Mouse (Mus musculus): Measurements from ENCODE around the gene Adora2b.

Gene Adora2b

DNA sequence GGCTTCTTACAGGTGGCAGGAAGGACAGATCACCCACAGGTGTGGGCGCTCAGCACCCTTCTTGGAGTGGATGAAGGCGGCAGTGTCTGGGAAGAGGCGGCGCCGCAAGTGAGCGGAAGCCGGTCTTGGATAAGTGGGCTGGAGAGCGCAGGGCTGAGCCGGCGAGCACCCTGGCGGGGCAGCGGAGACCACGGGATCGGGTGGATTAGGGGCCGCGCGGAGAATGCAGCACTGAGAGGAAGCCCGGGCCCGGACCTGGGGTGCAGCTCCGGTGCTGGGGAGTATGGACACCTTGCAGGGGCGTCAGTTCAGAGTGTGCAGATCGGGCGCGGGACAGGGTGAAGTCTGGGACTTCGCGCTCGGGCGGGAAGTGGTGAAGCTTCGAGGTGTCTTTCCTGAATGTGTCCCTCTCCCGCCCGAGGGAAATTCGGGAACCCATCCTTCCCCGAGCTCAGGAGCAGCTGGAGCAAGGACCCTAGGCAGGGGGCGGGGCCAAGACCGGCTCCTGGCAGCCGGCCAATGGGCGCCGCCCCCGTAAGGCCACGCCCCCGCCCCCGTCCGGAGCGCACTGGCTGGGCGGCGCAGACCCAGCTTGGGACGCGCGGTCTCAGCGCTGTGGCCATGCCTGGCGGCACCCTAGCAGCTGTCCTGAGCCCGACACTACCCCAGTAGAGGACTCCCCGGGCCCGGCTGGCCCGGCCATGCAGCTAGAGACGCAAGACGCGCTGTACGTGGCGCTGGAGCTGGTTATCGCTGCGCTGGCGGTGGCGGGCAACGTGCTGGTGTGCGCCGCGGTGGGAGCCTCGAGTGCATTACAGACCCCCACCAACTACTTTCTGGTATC lies at the start of gene Adora2b:
Gene Adora2b, plus strand, starts transcription at position 584 of the 844 bp plus-strand sequence.
- no peak for DNase-seq (ENCODE audit: extremely low read depth, insufficient read length, low spot score)

DNA sequence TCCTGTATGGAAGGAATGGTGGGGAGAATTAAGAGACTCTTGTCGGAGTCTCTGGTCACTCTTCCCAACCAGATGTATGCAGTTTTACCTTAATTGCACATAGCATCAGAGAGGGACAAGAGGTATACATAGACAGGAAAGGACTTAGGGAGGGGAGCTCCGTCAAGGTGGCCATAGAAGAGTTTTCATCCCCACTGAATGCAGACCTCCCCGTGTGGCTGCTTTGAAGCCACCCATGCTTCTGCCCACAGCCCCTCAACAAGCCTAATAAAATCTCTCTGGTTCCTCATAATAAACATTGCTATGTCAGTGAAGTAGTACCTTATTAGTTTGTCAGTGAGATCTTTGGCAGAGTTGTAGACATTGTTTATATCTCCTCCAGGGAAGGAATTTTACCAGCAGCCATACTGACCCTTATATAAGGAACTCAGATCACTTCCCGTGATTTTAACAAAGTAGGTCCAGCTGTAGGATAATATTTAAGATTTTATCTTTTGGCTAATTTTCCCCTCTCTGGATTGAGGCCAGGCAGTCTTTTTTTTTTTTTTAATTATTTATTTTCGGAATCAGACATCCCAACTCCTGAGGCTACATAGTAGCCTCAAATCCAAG lies 47.8 kb upstream of the Adora2b start:
- DNase-seq (ENCODE audit: extremely low read depth, insufficient read length, low spot score), result no peak

DNA sequence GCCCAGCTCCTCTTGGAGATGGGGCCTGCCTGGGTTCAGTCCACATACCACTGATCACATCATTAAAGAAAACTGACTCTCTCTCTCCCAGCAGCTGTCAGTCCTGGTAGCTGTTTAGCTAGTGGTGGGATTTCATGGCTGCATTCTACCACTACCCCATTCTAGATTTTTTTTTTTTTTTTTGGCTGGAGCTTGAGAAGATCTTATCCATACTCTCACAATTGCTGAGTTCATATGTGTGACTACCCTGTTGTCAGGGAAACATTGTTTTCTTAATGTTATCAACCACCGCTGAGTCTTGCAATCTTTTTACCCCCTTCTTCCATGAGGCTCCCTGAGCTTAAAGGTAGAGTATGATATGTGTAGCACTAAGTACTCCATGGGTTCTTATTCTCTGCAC lies 46.1 kb upstream of the Adora2b start:
- no peak for DNase-seq (ENCODE audit: extremely low read depth, insufficient read length, low spot score)

DNA sequence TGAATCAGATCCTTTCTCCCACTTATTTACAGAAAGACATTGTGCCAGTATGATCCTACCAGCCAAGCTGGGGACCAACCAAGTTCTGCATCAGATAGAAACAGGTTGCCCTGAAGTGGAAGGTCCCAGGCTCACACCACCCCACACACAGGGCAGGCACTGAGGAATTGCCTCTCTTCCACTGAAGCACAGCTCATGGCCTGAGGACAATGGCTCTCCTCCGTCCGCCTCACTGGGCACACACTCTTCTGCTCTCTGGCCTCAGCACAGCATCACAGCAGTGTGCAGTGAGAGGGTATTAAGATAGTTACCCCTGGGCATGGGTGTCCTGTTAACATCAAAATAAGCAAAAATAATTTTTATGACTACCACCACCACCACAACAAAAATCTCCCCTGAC lies 39.7 kb upstream of the Adora2b start:
- no peak for DNase-seq (ENCODE audit: extremely low read depth, insufficient read length, low spot score)

DNA sequence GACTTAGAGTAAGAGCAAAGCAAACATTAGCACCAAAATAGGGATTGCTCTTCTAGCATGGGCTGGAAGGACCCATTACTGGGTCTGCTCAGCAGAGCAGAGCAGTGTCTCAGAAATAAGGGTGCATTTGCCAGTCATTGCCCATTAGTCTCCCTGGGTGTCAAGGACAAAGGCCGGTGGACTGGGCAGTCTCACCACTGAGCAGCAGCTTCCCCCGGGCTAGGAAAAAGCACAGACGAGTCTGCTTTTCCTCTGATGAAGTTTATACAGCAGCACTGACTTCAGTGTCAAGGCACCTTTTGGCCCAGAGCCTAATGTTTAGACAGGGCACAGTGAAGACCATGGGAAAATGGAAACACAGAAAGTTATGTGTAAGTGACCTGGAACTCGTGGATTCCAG lies 38.9 kb upstream of the Adora2b start:
- DNase-seq (ENCODE audit: extremely low read depth, insufficient read length, low spot score), result no peak

DNA sequence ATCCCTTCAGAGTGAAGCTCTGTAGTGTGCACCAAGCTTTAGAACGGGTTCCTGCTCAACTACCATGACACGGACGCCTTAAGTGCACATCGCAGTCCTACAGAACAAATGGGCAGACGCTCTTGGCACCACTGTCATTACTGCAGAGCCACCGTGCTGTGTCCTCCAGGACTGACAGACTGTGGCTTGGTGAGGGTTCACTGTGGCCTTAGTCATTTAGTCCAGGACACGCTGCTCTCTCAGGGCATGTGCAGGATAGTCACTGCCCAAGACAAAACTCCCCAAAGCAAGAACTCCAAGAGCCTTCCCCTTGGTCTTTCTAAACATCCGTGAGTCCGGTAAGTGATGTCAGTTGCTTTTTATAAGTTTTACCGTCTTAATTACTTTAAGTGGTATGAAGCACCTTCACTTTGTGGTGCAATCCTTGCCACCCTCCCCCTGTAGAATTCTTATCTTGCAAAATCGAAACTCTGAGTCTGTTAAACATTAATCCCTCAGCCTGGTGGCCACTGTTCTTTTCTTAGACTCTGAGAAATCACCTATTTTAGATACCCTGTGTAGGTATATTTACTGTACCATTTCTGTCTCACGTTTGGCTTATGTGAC lies 35.3 kb upstream of the Adora2b start:
- DNase-seq (ENCODE audit: extremely low read depth, insufficient read length, low spot score), result no peak

DNA sequence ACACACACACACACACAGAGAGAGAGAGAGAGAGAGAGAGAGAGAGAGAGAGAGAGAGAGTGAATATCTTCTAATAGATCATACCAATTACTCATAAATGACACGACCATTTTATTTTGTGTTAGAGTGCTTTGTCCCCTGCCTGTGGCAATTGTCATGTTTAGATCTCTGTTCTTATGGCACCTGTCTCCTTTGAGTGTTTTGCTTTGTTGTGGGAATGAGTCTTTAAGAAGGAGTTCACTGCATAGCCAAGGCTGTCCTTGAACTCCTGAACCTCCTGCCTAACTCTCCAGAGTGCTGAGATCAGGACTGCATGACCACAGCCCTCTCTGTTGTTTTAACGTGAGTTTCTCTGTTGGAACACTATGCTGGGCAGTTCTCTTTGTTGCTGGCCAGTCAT lies 33.7 kb upstream of the Adora2b start:
- no peak for DNase-seq (ENCODE audit: extremely low read depth, insufficient read length, low spot score)

DNA sequence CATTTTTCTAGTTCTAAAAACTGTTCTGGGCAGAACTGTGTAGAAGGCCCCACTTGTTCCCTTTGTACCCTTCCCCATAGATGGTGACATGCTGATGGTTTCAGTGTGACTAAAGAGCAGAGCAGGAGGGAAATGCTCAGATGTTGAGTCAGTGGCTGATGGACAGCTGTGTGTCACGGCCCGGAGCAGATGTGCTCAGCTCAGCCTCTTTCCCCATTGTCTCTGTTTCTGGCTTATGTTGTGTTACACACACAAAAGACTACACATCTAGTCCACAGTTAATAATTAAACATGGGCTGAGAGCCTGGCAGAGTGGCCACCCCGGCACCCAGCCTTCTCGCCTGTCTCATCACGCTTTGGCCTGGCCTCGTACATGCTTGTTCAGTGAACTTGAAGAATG lies 31.0 kb upstream of the Adora2b start:
- DNase-seq (ENCODE audit: extremely low read depth, insufficient read length, low spot score), result peak; percentile 57

DNA sequence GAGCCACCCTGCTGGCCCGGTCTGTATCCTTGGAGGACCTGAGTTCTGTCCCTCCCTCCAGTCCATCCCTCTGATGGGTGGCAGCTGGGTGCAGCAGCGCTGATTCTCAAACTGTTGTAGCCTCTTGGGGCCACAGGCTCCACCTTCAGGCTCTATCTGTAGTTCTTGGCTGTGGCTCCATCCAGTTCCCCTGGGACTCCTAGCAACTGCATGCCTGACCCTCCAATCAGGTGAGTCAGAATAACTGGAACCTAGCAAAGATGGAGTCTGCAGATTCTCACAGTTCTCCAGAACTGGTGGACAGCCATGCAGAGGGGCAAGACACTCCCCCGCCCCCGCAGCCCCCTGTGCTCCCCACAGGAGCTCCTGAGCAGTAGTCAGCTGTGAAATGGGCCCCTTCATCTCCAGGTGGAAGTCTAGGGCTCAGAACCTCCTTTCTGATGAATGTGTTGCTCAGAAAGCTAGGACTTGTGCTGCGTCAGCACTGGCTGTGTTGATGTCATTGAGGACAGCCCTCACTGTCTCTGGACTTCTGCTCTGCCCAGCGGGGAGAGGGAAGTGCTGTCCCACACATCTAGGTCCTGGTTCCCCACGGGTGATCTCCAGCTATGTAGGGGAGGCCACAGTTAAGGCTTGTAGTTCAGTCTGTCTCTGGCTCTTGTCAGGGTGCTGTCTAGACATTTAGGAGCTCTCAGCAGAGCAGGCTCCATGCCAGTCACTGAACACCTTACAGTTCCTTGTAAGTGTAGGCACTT lies 27.9 kb upstream of the Adora2b start:
- peak; percentile 88 for DNase-seq (ENCODE audit: extremely low read depth, insufficient read length, low spot score)

DNA sequence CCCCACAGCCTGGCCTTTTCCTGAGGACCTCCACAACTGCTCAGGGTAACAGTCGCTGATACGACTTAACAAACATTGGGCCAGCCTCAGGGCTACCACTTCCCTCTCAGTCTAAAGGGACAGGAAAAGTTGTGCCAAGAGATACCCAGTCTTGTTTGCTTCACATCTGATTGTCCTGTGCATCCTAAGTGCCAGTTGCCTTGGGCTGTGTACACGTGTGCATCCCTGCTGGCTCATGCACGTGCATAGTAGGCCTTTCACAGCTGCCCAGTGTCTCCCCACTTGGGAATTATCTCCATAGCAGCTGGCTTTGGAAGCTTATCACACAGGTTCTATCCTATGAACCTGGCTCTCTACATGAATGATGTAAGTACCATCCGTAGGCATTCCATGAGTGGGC lies 25.4 kb upstream of the Adora2b start:
- no peak for DNase-seq (ENCODE audit: extremely low read depth, insufficient read length, low spot score)

DNA sequence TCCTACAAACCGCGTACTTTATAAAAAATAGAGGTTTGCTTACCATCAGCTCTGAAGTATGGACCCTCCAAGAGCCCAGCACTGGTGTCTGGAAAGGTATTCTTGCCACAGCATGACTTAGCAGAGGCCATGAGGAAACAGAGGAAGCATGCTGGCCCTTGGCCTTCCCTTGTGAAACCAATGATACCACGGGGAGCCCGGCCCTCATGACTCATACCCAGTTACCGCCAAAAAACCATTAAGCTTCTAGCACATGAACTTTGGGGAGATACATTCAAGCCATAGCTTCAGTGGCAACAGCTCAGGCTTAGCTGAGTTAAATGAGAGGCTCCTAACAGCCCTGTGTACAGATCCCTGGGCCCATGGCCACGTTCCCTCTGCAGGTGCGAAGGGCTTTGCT lies 24.8 kb upstream of the Adora2b start:
- DNase-seq (ENCODE audit: extremely low read depth, insufficient read length, low spot score), result peak; percentile 62

DNA sequence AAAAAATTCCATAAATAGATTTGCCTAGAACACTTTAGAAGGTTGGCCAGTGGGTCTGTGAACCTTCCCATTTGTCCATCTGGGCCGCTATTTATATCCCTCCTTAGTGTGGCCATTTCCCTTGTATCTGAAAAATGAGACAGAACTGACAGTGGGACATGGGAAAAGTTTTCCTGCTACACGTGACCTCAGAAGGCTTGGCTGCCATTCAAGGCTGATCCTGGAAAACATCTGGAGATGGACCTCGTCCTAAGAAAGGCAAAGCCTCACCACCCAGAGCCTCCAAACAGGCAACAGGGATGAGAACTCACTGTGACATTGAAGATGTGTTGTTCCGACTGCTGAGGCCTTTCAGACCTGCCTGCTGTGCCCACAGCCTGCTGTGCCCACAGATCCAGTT lies 24.0 kb upstream of the Adora2b start:
- no peak for DNase-seq (ENCODE audit: extremely low read depth, insufficient read length, low spot score)

DNA sequence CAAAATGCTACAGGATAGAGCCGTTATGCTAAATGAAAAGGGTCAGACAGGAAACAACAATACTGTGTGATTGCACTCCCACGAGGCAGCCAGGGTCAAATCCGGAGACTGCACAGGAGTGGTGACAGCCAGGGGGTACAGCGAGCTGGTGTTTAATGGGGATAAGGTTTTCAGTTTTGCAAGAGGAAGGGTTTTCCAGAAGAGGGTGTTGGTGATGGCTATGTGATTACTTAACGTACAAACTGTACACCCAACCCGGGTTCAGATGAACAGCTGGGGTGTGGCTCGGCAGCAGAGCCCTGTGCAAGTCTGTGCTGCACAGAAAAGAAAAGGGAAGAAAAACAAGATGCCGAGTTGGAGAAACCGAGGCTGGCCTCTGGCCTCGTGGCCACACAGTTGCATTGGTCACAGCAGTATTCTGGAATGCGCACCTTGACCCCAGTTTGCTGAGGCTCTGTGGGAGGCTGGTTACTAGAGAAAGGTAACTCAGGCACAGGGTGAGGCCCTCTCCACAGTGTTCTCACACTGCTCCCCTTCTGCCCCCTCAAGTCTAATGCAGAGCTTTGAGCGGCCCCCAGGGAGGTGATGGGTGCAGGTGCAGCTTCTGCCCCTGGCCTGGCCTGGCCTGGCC lies 8.0 kb upstream of the Adora2b start:
- DNase-seq (ENCODE audit: extremely low read depth, insufficient read length, low spot score), result no peak

DNA sequence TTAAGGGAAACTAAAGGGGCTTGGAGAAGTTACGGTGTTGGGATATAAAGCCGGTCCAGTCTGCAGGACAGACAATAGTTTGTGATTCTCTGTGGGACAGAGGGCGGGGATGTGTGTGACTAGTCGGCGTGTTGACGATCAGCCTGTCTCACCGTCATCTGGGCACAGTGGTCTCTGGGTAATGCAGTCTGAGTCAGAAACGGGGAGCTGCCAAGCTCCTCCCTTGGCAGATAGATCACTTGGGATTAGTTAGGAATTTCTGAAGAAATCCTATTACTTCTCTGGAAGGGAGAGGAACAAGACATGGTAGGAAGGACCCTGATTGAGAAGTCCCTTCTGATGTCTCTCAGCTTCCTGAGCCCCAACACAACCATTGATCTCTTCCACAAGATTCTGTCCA lies 4.9 kb upstream of the Adora2b start:
- DNase-seq (ENCODE audit: extremely low read depth, insufficient read length, low spot score), result peak; percentile 62

DNA sequence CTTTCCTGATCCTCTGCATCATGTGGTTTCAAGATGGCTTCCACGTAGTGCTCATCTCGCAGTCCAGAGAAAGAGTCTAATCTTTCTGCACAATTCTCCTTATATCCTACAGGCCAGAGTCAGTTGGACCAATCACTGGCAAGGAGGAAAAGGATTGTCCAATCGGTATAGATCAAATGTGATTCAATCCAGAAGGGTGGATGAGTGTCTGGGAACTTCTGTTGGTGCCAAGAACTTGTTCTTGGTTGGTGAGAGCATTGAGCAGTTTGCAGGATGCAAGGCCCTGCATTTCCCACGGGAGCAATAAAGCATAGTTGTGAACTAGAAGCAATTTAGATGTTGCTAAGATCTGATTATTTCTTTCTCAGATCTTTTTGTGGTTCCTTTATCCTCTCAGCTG lies 4.3 kb upstream of the Adora2b start:
- peak; percentile 41 for DNase-seq (ENCODE audit: extremely low read depth, insufficient read length, low spot score)

DNA sequence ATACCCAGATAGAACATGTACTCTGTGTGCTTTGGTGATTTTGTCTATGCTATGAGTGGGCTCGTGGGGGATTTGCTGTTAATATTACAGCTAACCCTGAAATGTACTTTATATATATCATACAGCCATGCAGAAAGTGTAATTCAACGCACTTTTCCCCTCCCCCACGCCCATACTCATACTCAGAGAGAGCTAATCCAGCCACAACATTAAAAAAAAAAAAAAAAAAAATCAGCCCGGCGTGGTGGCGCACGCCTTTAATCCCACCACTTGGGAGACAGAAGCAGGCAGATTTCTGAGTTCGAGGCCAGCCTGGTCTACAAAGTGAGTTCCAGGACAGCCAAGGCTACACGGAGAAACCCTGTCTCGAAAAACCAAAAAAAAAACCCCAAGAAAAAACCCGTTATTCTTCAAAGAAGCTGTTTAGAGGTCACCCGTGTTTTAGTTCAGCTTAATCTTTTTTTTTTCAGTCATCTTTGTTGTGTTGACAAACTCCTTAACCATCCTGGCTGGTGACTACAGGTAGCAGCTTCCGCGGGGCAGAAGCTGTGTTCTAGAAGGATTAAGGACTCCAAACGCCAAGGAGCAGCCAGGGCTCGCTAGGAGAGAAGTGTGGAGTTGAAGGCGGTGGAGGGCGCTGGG lies 904 bp upstream of the Adora2b start:
- DNase-seq (ENCODE audit: extremely low read depth, insufficient read length, low spot score), result no peak

DNA sequence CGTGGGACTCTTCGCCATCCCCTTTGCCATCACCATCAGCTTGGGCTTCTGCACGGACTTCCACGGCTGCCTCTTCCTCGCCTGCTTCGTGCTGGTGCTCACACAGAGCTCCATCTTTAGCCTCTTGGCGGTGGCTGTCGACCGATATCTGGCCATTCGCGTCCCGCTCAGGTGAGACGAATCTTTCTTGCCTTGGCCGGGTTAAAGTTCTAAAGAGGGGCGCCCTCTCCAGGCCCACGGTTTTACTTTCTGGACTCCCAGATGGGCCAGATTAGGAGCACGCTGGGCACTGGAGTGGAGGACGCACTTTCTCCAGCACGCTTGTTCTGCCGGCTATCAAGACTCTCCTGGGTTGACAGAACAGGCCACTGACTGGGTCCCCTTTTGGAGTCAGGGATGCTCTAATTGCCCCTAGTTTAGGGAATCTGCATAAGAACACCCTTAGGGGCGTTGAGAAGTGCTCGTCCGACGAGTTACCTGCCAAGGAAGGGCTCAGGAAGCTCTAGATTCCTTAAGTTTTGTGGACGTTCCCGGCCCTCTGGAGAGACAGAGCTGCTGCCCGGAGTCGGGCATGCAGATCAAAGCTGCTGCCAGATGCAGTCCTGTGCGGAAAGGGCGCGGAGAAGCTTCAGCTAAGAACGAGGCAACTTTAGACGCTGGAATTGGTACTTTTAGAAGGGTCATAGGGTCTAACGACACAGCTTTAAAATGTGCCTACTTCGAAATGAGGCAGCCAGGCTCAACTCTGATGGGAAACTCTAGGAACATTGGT lies 668 bp downstream of the Adora2b start:
- no peak for DNase-seq (ENCODE audit: extremely low read depth, insufficient read length, low spot score)

DNA sequence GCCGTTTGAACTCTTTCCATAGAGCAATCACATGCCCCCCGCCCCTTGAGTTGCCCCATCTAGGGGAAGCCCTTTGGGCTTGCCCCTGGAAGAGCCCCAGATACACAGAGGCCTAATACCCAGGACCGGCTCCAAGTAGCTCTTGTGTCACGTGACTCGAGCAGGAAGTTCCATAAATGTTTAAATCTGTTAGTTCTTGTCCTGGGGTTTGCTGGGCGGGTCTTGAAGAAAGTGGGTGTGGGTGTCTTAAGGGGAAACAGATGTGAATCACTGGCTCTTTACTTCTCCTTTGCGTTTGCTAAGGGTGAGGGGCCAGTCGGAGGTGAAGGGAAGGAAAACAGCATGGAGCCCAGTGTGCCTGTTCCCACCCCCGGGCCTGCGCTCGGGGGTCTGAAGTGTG lies 2.3 kb downstream of the Adora2b start:
- DNase-seq (ENCODE audit: extremely low read depth, insufficient read length, low spot score), result no peak

DNA sequence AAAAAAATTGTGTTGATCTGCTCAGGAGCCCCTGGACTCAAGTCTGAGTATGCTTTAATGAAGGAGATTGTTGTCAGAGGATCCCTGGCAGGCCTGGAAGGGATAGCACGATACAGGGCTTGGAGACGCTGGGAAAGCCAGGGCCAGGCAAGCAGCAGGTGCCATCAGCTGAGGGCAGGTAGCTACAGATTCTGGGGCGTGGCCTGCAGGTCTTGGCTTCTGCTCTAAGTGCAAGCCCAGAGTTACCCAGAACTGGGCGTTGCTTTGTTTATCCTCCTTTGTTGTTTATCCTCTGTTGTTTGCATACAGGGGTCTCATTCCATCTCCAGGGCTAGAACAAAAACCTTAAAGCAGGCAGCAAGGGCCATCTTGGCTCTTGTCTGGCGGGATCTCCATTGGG lies 4.6 kb downstream of the Adora2b start:
- DNase-seq (ENCODE audit: extremely low read depth, insufficient read length, low spot score), result no peak

DNA sequence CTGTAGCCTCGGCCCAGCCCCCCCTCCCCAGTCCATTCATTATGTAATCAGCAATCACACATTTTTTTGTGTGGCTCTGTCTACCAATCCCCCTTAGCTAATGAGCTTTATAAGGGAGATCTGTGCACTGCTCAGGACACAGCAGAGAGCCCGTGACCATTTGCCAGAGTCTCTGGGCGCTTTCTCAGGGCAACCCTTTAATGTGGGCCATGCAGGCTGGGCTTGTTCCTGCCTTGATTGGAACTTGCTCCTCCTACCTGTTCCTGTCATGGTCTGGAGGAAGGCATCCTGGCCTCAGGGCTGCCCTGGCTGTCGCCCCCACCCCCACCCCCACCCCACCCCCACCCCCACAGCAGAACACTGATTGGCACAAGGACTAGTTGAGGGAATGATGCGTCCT lies 10.4 kb downstream of the Adora2b start:
- DNase-seq (ENCODE audit: extremely low read depth, insufficient read length, low spot score), result no peak

Measured in 3134 (cell line).